Mouse (Mus musculus): Measurements from ENCODE around the gene Gm20518. TPM values are rescaled to one million over a fixed set of nuclear protein-coding genes. Genes with fewer than 3 reads are reported as not detected.

Gm20518 gene
- polyA plus RNA-seq, 2 experiments = 0.25 TPM; not detected in 1

DNA sequence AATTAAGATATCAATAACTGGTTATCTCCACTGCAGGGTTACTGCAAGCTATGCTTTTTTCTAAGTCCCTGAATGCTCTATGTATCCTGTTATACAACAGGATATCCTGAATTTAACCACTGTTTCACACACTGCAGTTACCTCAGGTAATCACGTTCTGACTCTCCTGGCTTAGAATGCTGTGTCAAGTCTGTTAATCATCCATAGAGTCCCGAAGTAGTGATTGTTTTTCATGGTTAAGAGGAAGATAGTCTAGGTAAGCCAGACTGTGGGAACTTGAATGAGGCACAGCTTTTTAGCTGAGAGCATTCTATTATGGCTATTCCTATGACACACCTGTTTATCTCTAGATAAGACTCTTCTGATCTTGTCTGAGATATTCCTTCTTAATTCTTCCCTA, 26.2 kb downstream of the Gm20518 start:
- H3K36me3 ChIP-seq (replicated peaks; ENCODE audit: control insufficient read depth, insufficient read depth, low read depth) = no peaks in the 10 kb centered on the region
- H3K4me2 ChIP-seq (ENCODE audit: low read depth) = no peak overlapping the region
- TF ChIP-seq CTCF (IDR thresholded peaks at IDR 0.05; ENCODE audit: low read depth) (no peak), EP300 (IDR thresholded peaks at IDR 0.05; ENCODE audit: low read depth) (no peak)
- no peak overlapping the region for H3K4me3 ChIP-seq (ENCODE audit: insufficient read depth in 1 of 2, low read depth in 2 of 2, low read length in 2 of 2)
- DNase-seq (ENCODE audit: low read depth in 3 of 3, low spot score in 3 of 3) (no peak), ATAC-seq (ENCODE audit: insufficient read depth) (no peak)
- H3K27me3 ChIP-seq (ENCODE audit: control insufficient read depth, insufficient read depth, low read length) = no peaks in the 10 kb centered on the region
- no peaks in the 10 kb centered on the region for H3K9me3 ChIP-seq (ENCODE audit: control insufficient read depth, low read length)
- WGBS (ENCODE audit: insufficient replicate concordance) = 56% methylated on average over 2 of the region's 2 CpGs
- H3K27ac ChIP-seq = no peak overlapping the region
- 0 out of 4 replicates have a peak, but pooled peaks cover 0 to 5% of the 10 kb centered on the region in 2 experiments for H3K4me1 ChIP-seq (replicated peaks; ENCODE audit: control insufficient read depth in 2 of 2, insufficient read depth in 2 of 2, low read length in 1 of 2)
- H3K9ac ChIP-seq (replicated peaks) = no peak overlapping the region

DNA sequence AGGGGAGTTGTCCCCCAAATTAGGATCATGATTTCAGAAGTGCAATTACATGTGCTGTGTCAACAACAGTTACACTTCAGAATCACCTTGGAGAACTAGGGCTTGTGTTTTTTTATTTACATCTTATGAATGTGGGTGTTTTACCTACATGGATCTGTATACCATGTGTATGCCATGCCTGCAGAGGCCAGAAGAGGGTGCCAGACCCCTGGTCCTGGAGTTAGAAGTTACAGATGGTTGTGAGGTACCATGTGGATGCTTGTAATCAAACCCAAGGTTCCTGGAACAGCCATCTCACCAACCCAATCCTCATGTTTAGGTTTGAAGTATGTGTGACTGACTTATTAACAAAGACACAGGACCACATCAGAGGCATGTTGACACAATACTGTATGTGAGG, 32.9 kb downstream of the Gm20518 start:
- H3K36me3 ChIP-seq (replicated peaks; ENCODE audit: control insufficient read depth, insufficient read depth, low read depth) = peaks cover 30% of the 10 kb centered on the region
- H3K27me3 ChIP-seq (ENCODE audit: control insufficient read depth, insufficient read depth, low read length) = no peaks in the 10 kb centered on the region
- DNase-seq (ENCODE audit: low read depth in 3 of 3, low spot score in 3 of 3) = peak in 2 of 3 experiments; percentile 13 to 15
- TF ChIP-seq EP300 (IDR thresholded peaks at IDR 0.05; ENCODE audit: low read depth) = no peak
- peak; percentile 65 for TF ChIP-seq CTCF (IDR thresholded peaks at IDR 0.05; ENCODE audit: low read depth)
- no peak overlapping the region for H3K4me2 ChIP-seq (ENCODE audit: low read depth)
- no peaks in the 10 kb centered on the region for H3K9me3 ChIP-seq (ENCODE audit: control insufficient read depth, low read length)
- no peak overlapping the region for H3K27ac ChIP-seq
- H3K9ac ChIP-seq (replicated peaks) = no peak overlapping the region
- no peaks in the 10 kb centered on the region for H3K4me1 ChIP-seq (replicated peaks; ENCODE audit: control insufficient read depth in 2 of 2, insufficient read depth in 2 of 2, low read length in 1 of 2)
- no peak overlapping the region for H3K4me3 ChIP-seq (ENCODE audit: insufficient read depth in 1 of 2, low read depth in 2 of 2, low read length in 2 of 2)
- ATAC-seq (ENCODE audit: insufficient read depth) = no peak

DNA sequence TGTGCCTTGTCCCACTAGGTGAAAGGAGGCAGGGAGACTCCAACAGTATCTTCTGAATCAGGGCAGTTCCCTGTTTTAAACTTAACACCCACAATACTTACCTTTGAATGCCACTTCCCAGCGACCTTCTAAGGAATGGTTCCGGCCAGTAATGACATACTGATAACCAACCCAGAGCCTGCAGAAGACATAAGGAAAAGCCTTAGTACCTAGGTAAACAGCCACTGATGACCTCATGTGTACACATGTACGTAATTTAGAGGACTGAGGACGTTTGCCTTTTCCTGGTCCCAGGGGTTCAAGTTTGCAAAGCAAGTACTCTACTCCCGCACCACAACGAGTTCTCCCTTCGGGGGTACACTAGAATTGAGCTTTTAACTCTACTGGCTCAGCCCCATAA, 34.3 kb downstream of the Gm20518 start:
- Histone ChIP-seq H3K27me3 (ENCODE audit: control insufficient read depth, insufficient read depth, low read length) (no peaks in the 10 kb centered on the region), H3K9ac (replicated peaks) (no peak overlapping the region), H3K4me1 (replicated peaks; ENCODE audit: control insufficient read depth in 2 of 2, insufficient read depth in 2 of 2, low read length in 1 of 2) (no peaks in the 10 kb centered on the region), H3K27ac (no peak overlapping the region), H3K4me2 (ENCODE audit: low read depth) (no peak overlapping the region), H3K36me3 (replicated peaks; ENCODE audit: control insufficient read depth, insufficient read depth, low read depth) (peaks cover 34% of the 10 kb centered on the region), H3K4me3 (ENCODE audit: insufficient read depth in 1 of 2, low read depth in 2 of 2, low read length in 2 of 2) (no peak overlapping the region), H3K9me3 (ENCODE audit: control insufficient read depth, low read length) (no peaks in the 10 kb centered on the region)
- ATAC-seq (ENCODE audit: insufficient read depth) = no peak
- no peak for DNase-seq (ENCODE audit: low read depth in 3 of 3, low spot score in 3 of 3)
- no peak for TF ChIP-seq EP300 (IDR thresholded peaks at IDR 0.05; ENCODE audit: low read depth)
- no peak for TF ChIP-seq CTCF (IDR thresholded peaks at IDR 0.05; ENCODE audit: low read depth)
- WGBS (ENCODE audit: insufficient replicate concordance) = 76% methylated on average over 7 of the region's 7 CpGs

DNA sequence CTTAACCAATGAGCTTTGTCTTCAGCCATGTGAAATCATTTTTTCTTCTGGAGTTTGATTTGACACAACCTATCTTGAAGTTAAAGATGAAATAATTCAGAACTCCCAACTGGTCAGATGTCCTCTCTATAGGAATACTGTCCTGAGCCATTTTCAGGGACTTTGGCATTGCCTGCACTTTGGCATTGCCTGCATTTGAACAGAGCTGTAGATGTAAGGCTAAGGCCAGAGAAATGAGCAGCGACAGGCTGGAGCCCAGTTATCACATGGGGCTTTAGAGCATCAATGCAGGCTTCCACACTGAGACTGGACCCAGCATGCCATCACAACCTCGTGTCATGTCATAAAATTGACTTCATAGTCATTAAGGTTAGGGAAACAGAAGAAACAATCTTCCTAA, 38.2 kb downstream of the Gm20518 start:
- TF ChIP-seq CTCF (IDR thresholded peaks at IDR 0.05; ENCODE audit: low read depth) = no peak
- TF ChIP-seq EP300 (IDR thresholded peaks at IDR 0.05; ENCODE audit: low read depth) = no peak
- Histone ChIP-seq H3K4me3 (ENCODE audit: insufficient read depth in 1 of 2, low read depth in 2 of 2, low read length in 2 of 2) (no peak overlapping the region), H3K9ac (replicated peaks) (no peak overlapping the region), H3K4me1 (replicated peaks; ENCODE audit: control insufficient read depth in 2 of 2, insufficient read depth in 2 of 2, low read length in 1 of 2) (no peaks in the 10 kb centered on the region), H3K4me2 (ENCODE audit: low read depth) (no peak overlapping the region), H3K9me3 (ENCODE audit: control insufficient read depth, low read length) (no peaks in the 10 kb centered on the region), H3K27ac (no peak overlapping the region), H3K27me3 (ENCODE audit: control insufficient read depth, insufficient read depth, low read length) (no peaks in the 10 kb centered on the region), H3K36me3 (replicated peaks; ENCODE audit: control insufficient read depth, insufficient read depth, low read depth) (peaks cover 40% of the 10 kb centered on the region)
- 83% methylated on average over 2 of the region's 2 CpGs for WGBS (ENCODE audit: insufficient replicate concordance)
- DNase-seq (ENCODE audit: low read depth in 3 of 3, low spot score in 3 of 3) (no peak), ATAC-seq (ENCODE audit: insufficient read depth) (no peak)

DNA sequence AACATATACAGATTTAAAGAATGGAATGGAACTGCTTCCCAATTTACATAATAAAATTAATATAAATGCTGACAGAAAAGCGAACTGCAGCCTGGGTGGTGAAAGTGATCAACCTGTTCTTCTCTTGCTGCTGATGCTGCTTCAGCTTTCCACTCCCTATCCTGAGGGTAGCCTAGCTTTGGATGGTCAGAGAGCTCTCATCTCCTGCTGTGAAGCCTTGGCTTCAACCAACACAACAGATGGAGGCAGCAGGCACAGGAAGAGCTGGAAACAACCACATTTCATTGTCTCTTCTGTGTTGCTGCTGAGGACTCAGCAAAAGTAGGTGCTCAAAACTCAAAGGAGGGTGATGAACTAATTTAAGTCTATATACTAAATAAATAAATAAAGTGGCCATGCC, 39.6 kb downstream of the Gm20518 start:
- H3K4me3 ChIP-seq (ENCODE audit: insufficient read depth in 1 of 2, low read depth in 2 of 2, low read length in 2 of 2) = no peak overlapping the region
- peaks cover 30% of the 10 kb centered on the region for H3K36me3 ChIP-seq (replicated peaks; ENCODE audit: control insufficient read depth, insufficient read depth, low read depth)
- 71% methylated on average over 1 of the region's 1 CpGs for WGBS (ENCODE audit: insufficient replicate concordance)
- TF ChIP-seq CTCF (IDR thresholded peaks at IDR 0.05; ENCODE audit: low read depth) = no peak
- no peak for TF ChIP-seq EP300 (IDR thresholded peaks at IDR 0.05; ENCODE audit: low read depth)
- no peaks in the 10 kb centered on the region for H3K4me1 ChIP-seq (replicated peaks; ENCODE audit: control insufficient read depth in 2 of 2, insufficient read depth in 2 of 2, low read length in 1 of 2)
- H3K9me3 ChIP-seq (ENCODE audit: control insufficient read depth, low read length) = no peaks in the 10 kb centered on the region
- H3K4me2 ChIP-seq (ENCODE audit: low read depth) = no peak overlapping the region
- H3K27ac ChIP-seq = no peak overlapping the region
- H3K9ac ChIP-seq (replicated peaks) = no peak overlapping the region
- ATAC-seq (ENCODE audit: insufficient read depth) (no peak), DNase-seq (ENCODE audit: low read depth in 3 of 3, low spot score in 3 of 3) (no peak)
- H3K27me3 ChIP-seq (ENCODE audit: control insufficient read depth, insufficient read depth, low read length) = no peaks in the 10 kb centered on the region

Measured in liver, embryonic 14.5 days (tissue).